Mouse (Mus musculus): ENCODE measurements around the gene Zmiz2. TPM values are rescaled to one million over a fixed set of nuclear protein-coding genes. Genes with fewer than 3 reads are reported as not detected.
"Not testable (repeated sequence)": the region's sequence is repeated elsewhere in the genome, so short reads cannot be mapped to it uniquely, and the experiment has no call there.

Zmiz2 gene
- total and polyA plus RNA-seq, 2 experiments from 2014 or later = 29.0 to 136 TPM

DNA sequence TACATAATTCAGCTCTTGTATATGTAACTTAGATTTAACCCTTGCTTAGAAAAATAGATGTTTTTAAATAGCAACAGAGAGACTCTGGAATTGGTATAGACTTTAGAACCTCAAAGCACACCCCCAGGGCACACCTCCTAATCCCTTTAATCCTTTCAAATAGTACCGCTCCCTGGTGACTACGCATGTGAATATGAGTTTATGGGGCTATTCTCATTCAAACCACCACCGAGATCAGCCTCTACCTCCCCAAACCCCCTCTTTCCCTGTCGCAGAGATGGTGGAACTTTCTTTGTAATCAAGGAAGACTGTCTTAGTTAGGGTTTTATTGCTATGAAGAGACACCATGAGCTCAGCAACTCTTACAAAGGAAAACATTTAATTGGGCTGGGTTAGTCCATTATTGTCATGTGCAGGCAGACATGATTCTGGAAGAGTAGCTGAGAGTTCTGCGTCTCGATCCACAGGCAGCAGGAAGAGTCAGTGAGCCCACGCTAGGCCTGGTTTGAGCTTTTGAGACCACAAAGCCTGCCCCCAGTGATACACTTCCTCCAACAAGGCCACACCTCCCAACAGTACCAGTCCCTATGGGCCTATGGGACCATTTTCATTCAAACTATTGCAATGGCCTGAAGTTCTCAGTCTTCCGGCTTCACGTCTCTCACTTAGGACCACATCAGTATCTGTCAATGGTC lies 24.1 kb upstream of the Zmiz2 start:
- Histone ChIP-seq H3K9ac (replicated peaks; ENCODE audit: low read length) (no peak overlapping the region), H3K4me3 (ENCODE audit: low read length) (no peak overlapping the region), H3K27me3 (ENCODE audit: insufficient read depth, low read length) (no peaks in the 10 kb centered on the region), H3K4me2 (ENCODE audit: low read depth, low read length) (no peak overlapping the region), H3K36me3 (ENCODE audit: insufficient read depth, low read length) (no peaks in the 10 kb centered on the region), H3K4me1 (ENCODE audit: insufficient read depth, low read length) (no peaks in the 10 kb centered on the region), H3K27ac (no peak overlapping the region), H3K9me3 (ENCODE audit: low read length) (no peaks in the 10 kb centered on the region)
- ATAC-seq = no peak
- 87% methylated on average over 9 of the region's 9 CpGs for WGBS
- no peak for DNase-seq (ENCODE audit: low spot score)
- TF ChIP-seq CTCF (IDR thresholded peaks at IDR 0.05; ENCODE audit: low read depth) = no peak

GRCm38 (mm10) chr11:6365885-6366284 lies 23.0 kb upstream of the Zmiz2 start:
- H3K27ac ChIP-seq = no peak overlapping the region
- H3K9ac ChIP-seq (replicated peaks; ENCODE audit: low read length) = no peak overlapping the region
- no peak overlapping the region for H3K4me3 ChIP-seq (ENCODE audit: low read length)
- H3K4me2 ChIP-seq (ENCODE audit: low read depth, low read length) = no peak overlapping the region
- H3K36me3 ChIP-seq (ENCODE audit: insufficient read depth, low read length) = no peaks in the 10 kb centered on the region
- DNase-seq (ENCODE audit: low spot score) = peak; percentile 76
- TF ChIP-seq CTCF (IDR thresholded peaks at IDR 0.05; ENCODE audit: low read depth) = peak; percentile 82
- peak; percentile 82 for ATAC-seq
- no peaks in the 10 kb centered on the region for H3K9me3 ChIP-seq (ENCODE audit: low read length)
- no peaks in the 10 kb centered on the region for H3K27me3 ChIP-seq (ENCODE audit: insufficient read depth, low read length)
- no peaks in the 10 kb centered on the region for H3K4me1 ChIP-seq (ENCODE audit: insufficient read depth, low read length)
- WGBS = 19% methylated on average over 11 of the region's 11 CpGs

DNA sequence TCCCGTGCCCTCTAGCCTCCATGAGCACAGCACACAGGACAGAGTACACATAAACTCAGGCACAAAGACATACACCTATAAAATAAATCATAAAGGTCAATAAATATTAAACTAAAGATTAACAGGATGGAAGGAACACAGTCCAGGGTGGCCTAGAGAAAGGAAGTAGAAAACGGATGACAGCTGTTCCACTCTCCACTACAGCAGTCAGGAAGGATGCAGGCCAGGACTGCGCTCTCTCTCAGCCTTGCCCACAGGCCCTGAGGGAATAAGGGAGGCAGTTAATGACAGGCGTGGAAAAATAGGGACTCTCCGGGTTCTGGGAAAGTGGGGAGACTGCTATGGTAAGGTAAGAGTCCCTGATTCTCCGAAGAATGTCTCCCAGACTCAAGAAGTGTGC lies 22.4 kb upstream of the Zmiz2 start:
- 72% methylated on average over 6 of the region's 6 CpGs for WGBS
- no peaks in the 10 kb centered on the region for H3K4me1 ChIP-seq (ENCODE audit: insufficient read depth, low read length)
- no peaks in the 10 kb centered on the region for H3K27me3 ChIP-seq (ENCODE audit: insufficient read depth, low read length)
- H3K27ac ChIP-seq = no peak overlapping the region
- DNase-seq (ENCODE audit: low spot score) (no peak), ATAC-seq (no peak)
- no peak for TF ChIP-seq CTCF (IDR thresholded peaks at IDR 0.05; ENCODE audit: low read depth)
- H3K4me3 ChIP-seq (ENCODE audit: low read length) = no peak overlapping the region
- H3K4me2 ChIP-seq (ENCODE audit: low read depth, low read length) = no peak overlapping the region
- H3K9me3 ChIP-seq (ENCODE audit: low read length) = no peaks in the 10 kb centered on the region
- no peak overlapping the region for H3K9ac ChIP-seq (replicated peaks; ENCODE audit: low read length)
- no peaks in the 10 kb centered on the region for H3K36me3 ChIP-seq (ENCODE audit: insufficient read depth, low read length)

GRCm38 (mm10) chr11:6367156-6367555 lies 21.7 kb upstream of the Zmiz2 start:
- Histone ChIP-seq H3K4me2 (ENCODE audit: low read depth, low read length) (no peak overlapping the region), H3K4me1 (ENCODE audit: insufficient read depth, low read length) (no peaks in the 10 kb centered on the region), H3K27ac (no peak overlapping the region), H3K36me3 (ENCODE audit: insufficient read depth, low read length) (no peaks in the 10 kb centered on the region), H3K9ac (replicated peaks; ENCODE audit: low read length) (no peak overlapping the region), H3K4me3 (ENCODE audit: low read length) (no peak overlapping the region), H3K27me3 (ENCODE audit: insufficient read depth, low read length) (no peaks in the 10 kb centered on the region), H3K9me3 (ENCODE audit: low read length) (no peaks in the 10 kb centered on the region)
- WGBS = 80% methylated on average over 4 of the region's 4 CpGs
- no peak for ATAC-seq
- TF ChIP-seq CTCF (IDR thresholded peaks at IDR 0.05; ENCODE audit: low read depth) = no peak
- DNase-seq (ENCODE audit: low spot score) = no peak

GRCm38 (mm10) chr11:6367986-6368385 lies 20.9 kb upstream of the Zmiz2 start:
- 87% methylated on average over 5 of the region's 5 CpGs for WGBS
- not testable (repeated sequence) for DNase-seq (ENCODE audit: low spot score); ATAC-seq; H3K4me1 ChIP-seq (ENCODE audit: insufficient read depth, low read length); H3K27me3 ChIP-seq (ENCODE audit: insufficient read depth, low read length); H3K4me3 ChIP-seq (ENCODE audit: low read length); H3K27ac ChIP-seq; H3K36me3 ChIP-seq (ENCODE audit: insufficient read depth, low read length); H3K4me2 ChIP-seq (ENCODE audit: low read depth, low read length); H3K9me3 ChIP-seq (ENCODE audit: low read length); H3K9ac ChIP-seq (replicated peaks; ENCODE audit: low read length)

- Histone ChIP-seq H3K9me3 (ENCODE audit: low read length) (no peaks in the 10 kb centered on the region), H3K4me2 (ENCODE audit: low read depth, low read length) (no peak overlapping the region), H3K4me3 (ENCODE audit: low read length) (no peak overlapping the region), H3K27me3 (ENCODE audit: insufficient read depth, low read length) (no peaks in the 10 kb centered on the region), H3K4me1 (ENCODE audit: insufficient read depth, low read length) (no peaks in the 10 kb centered on the region), H3K36me3 (ENCODE audit: insufficient read depth, low read length) (no peaks in the 10 kb centered on the region), H3K27ac (no peak overlapping the region), H3K9ac (replicated peaks; ENCODE audit: low read length) (no peak overlapping the region)
- TF ChIP-seq CTCF (IDR thresholded peaks at IDR 0.05; ENCODE audit: low read depth) = no peak
- ATAC-seq (no peak), DNase-seq (ENCODE audit: low spot score) (no peak)
- 87% methylated on average over 11 of the region's 11 CpGs for WGBS
Observed at GRCm38 (mm10) chr11:6371376-6372155, 17.3 kb upstream of the Zmiz2 start.

DNA sequence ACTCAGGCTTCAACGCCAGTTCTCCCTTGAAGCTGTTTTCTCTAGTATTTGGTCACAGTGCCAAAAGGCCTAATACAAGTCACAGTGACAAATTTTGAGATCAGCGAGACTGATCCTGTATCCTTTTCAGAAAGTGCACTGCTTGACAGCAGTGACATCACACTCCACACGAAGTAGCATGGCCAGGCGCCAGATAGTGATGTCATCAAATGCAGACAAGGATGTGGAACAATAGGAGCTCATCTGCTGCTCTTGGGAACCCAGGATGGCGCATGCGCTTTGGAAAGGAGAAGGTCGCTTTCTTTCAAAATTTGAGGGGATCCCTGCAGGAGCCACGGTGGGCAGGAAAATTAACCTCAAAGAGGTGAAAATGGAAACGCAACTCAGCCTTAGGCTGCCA lies 16.1 kb upstream of the Zmiz2 start:
- ATAC-seq (no peak), DNase-seq (ENCODE audit: low spot score) (no peak)
- Histone ChIP-seq H3K4me3 (ENCODE audit: low read length) (no peak overlapping the region), H3K27me3 (ENCODE audit: insufficient read depth, low read length) (no peaks in the 10 kb centered on the region), H3K9ac (replicated peaks; ENCODE audit: low read length) (no peak overlapping the region), H3K27ac (no peak overlapping the region), H3K36me3 (ENCODE audit: insufficient read depth, low read length) (no peaks in the 10 kb centered on the region), H3K4me1 (ENCODE audit: insufficient read depth, low read length) (no peaks in the 10 kb centered on the region), H3K4me2 (ENCODE audit: low read depth, low read length) (no peak overlapping the region), H3K9me3 (ENCODE audit: low read length) (no peaks in the 10 kb centered on the region)
- TF ChIP-seq CTCF (IDR thresholded peaks at IDR 0.05; ENCODE audit: low read depth) = no peak
- 86% methylated on average over 9 of the region's 9 CpGs for whole genome bisulfite sequencing
